Mouse (Mus musculus): ENCODE data around the gene Wtap. TPM values are rescaled to one million over a fixed set of nuclear protein-coding genes. Genes with fewer than 3 reads are reported as not detected.
"Not testable (repeated sequence)": the region's sequence is repeated elsewhere in the genome, so short reads cannot be mapped to it uniquely, and the experiment has no call there.

The Wtap gene
- polyA plus RNA-seq, 1 experiment from 2014 or later = 158 TPM

DNA sequence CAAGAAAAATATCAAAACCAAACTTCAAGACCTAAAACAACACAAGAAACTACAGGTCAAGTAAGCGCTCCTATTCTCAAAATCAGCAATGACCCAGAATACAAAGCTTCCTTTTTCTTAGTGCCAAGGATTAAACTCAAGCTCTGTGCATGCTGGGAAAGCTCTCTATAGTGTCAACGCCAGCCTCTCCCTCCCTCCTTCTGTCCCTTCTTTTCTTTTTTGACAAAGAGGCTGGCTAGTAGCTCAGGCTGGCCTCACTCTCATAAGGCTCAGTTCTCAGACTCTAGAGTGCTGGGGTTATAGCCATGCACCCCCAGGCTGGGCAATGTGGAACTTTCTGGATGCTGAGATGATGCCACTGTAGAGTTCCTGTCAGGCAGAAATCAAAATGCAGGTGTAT, 55.9 kb downstream of the Wtap start:
- H3K4me3 ChIP-seq (ENCODE audit: low read depth, low read length) = no peak overlapping the region
- 56% methylated on average over 2 of the region's 2 CpGs for WGBS
- no peaks in the 10 kb centered on the region for H3K36me3 ChIP-seq (replicated peaks; ENCODE audit: control insufficient read depth, insufficient read depth, low read depth, low read length)
- DNase-seq (ENCODE audit: low spot score) (no peak), ATAC-seq (replicated peaks; ENCODE audit: insufficient number of reproducible peaks, low FRiP score, low TSS enrichment, low read depth) (no peak)
- H3K4me1 ChIP-seq (ENCODE audit: control insufficient read depth, insufficient read depth, low read length) = no peaks in the 10 kb centered on the region
- H3K27me3 ChIP-seq (ENCODE audit: control insufficient read depth, insufficient read depth, low read length) = no peaks in the 10 kb centered on the region
- no peak overlapping the region for H3K9ac ChIP-seq (replicated peaks; ENCODE audit: low read length)
- no peaks in the 10 kb centered on the region for H3K9me3 ChIP-seq (replicated peaks; ENCODE audit: control insufficient read depth, low read length)
- no peak overlapping the region for H3K4me2 ChIP-seq (ENCODE audit: low read depth, low read length)
- H3K27ac ChIP-seq (replicated peaks; ENCODE audit: low read depth, low read length) = no peak overlapping the region

GRCm38 (mm10) chr17:12937412-12937970, 56.5 kb downstream of the Wtap start:
- Histone ChIP-seq H3K27me3 (ENCODE audit: control insufficient read depth, insufficient read depth, low read length) (no peaks in the 10 kb centered on the region), H3K4me2 (ENCODE audit: low read depth, low read length) (no peak overlapping the region), H3K4me1 (ENCODE audit: control insufficient read depth, insufficient read depth, low read length) (no peaks in the 10 kb centered on the region), H3K27ac (replicated peaks; ENCODE audit: low read depth, low read length) (no peak overlapping the region), H3K9ac (replicated peaks; ENCODE audit: low read length) (no peak overlapping the region), H3K9me3 (replicated peaks; ENCODE audit: control insufficient read depth, low read length) (no peaks in the 10 kb centered on the region), H3K4me3 (ENCODE audit: low read depth, low read length) (no peak overlapping the region), H3K36me3 (replicated peaks; ENCODE audit: control insufficient read depth, insufficient read depth, low read depth, low read length) (no peaks in the 10 kb centered on the region)
- ATAC-seq (replicated peaks; ENCODE audit: insufficient number of reproducible peaks, low FRiP score, low TSS enrichment, low read depth) (no peak), DNase-seq (ENCODE audit: low spot score) (no peak)
- 77% methylated on average over 2 of the region's 2 CpGs for WGBS

DNA sequence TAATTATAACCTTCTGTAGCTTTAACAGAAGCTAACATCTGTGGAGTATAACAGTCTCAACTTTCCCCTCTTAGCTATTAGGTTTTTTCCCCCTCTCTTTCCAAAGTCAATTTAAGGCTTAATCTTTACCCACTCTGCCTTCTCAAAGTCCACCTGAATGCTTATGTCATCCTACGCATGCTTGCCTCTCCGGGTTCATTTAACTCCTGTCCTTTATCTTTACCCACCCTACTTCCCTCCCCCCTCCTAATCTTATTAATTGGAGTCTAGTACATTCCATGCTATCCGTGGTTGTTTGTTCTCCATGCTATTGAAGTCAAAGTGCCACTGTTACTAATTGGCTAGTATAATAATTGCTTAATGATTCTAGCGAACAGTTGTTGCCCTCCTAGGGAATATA, 58.2 kb downstream of the Wtap start:
- no peaks in the 10 kb centered on the region for H3K36me3 ChIP-seq (replicated peaks; ENCODE audit: control insufficient read depth, insufficient read depth, low read depth, low read length)
- H3K9ac ChIP-seq (replicated peaks; ENCODE audit: low read length) = no peak overlapping the region
- H3K9me3 ChIP-seq (replicated peaks; ENCODE audit: control insufficient read depth, low read length) = no peaks in the 10 kb centered on the region
- 62% methylated on average over 4 of the region's 4 CpGs for WGBS
- H3K27ac ChIP-seq (replicated peaks; ENCODE audit: low read depth, low read length) = no peak overlapping the region
- H3K4me3 ChIP-seq (ENCODE audit: low read depth, low read length) = no peak overlapping the region
- ATAC-seq (replicated peaks; ENCODE audit: insufficient number of reproducible peaks, low FRiP score, low TSS enrichment, low read depth) (no peak), DNase-seq (ENCODE audit: low spot score) (no peak)
- H3K27me3 ChIP-seq (ENCODE audit: control insufficient read depth, insufficient read depth, low read length) = no peaks in the 10 kb centered on the region
- H3K4me1 ChIP-seq (ENCODE audit: control insufficient read depth, insufficient read depth, low read length) = no peaks in the 10 kb centered on the region
- H3K4me2 ChIP-seq (ENCODE audit: low read depth, low read length) = no peak overlapping the region

GRCm38 (mm10) chr17:12931576-12931975, 62.4 kb downstream of the Wtap start:
- whole genome bisulfite sequencing = 89% methylated on average over 5 of the region's 5 CpGs
- H3K4me2 ChIP-seq (ENCODE audit: low read depth, low read length); H3K9me3 ChIP-seq (replicated peaks; ENCODE audit: control insufficient read depth, low read length); H3K27me3 ChIP-seq (ENCODE audit: control insufficient read depth, insufficient read depth, low read length); H3K27ac ChIP-seq (replicated peaks; ENCODE audit: low read depth, low read length); H3K4me1 ChIP-seq (ENCODE audit: control insufficient read depth, insufficient read depth, low read length); H3K36me3 ChIP-seq (replicated peaks; ENCODE audit: control insufficient read depth, insufficient read depth, low read depth, low read length); H3K4me3 ChIP-seq (ENCODE audit: low read depth, low read length); ATAC-seq (replicated peaks; ENCODE audit: insufficient number of reproducible peaks, low FRiP score, low TSS enrichment, low read depth); DNase-seq (ENCODE audit: low spot score); H3K9ac ChIP-seq (replicated peaks; ENCODE audit: low read length): not testable (repeated sequence)

GRCm38 (mm10) chr17:12925703-12926180, 68.2 kb downstream of the Wtap start:
- Histone ChIP-seq H3K36me3 (replicated peaks; ENCODE audit: control insufficient read depth, insufficient read depth, low read depth, low read length) (peaks cover 19% of the 10 kb centered on the region), H3K9me3 (replicated peaks; ENCODE audit: control insufficient read depth, low read length) (no peaks in the 10 kb centered on the region), H3K27me3 (ENCODE audit: control insufficient read depth, insufficient read depth, low read length) (no peaks in the 10 kb centered on the region), H3K4me2 (ENCODE audit: low read depth, low read length) (no peak overlapping the region), H3K4me3 (ENCODE audit: low read depth, low read length) (no peak overlapping the region), H3K27ac (replicated peaks; ENCODE audit: low read depth, low read length) (no peak overlapping the region), H3K9ac (replicated peaks; ENCODE audit: low read length) (no peak overlapping the region), H3K4me1 (ENCODE audit: control insufficient read depth, insufficient read depth, low read length) (no peaks in the 10 kb centered on the region)
- ATAC-seq (replicated peaks; ENCODE audit: insufficient number of reproducible peaks, low FRiP score, low TSS enrichment, low read depth) = no peak
- DNase-seq (ENCODE audit: low spot score) = no peak
- 89% methylated on average over 8 of the region's 8 CpGs for WGBS

- H3K4me1 ChIP-seq (ENCODE audit: control insufficient read depth, insufficient read depth, low read length) = no peaks in the 10 kb centered on the region
- no peaks in the 10 kb centered on the region for H3K27me3 ChIP-seq (ENCODE audit: control insufficient read depth, insufficient read depth, low read length)
- H3K9ac ChIP-seq (replicated peaks; ENCODE audit: low read length) = no peak overlapping the region
- H3K36me3 ChIP-seq (replicated peaks; ENCODE audit: control insufficient read depth, insufficient read depth, low read depth, low read length) = peaks cover 19% of the 10 kb centered on the region
- 91% methylated on average over 3 of the region's 3 CpGs for WGBS
- no peaks in the 10 kb centered on the region for H3K9me3 ChIP-seq (replicated peaks; ENCODE audit: control insufficient read depth, low read length)
- DNase-seq (ENCODE audit: low spot score) (no peak), ATAC-seq (replicated peaks; ENCODE audit: insufficient number of reproducible peaks, low FRiP score, low TSS enrichment, low read depth) (no peak)
- H3K4me3 ChIP-seq (ENCODE audit: low read depth, low read length) = no peak overlapping the region
- no peak overlapping the region for H3K27ac ChIP-seq (replicated peaks; ENCODE audit: low read depth, low read length)
- H3K4me2 ChIP-seq (ENCODE audit: low read depth, low read length) = no peak overlapping the region
Measured at GRCm38 (mm10) chr17:12925001-12925400, 69.0 kb downstream of the Wtap start.

GRCm38 (mm10) chr17:12921073-12921472, 72.9 kb downstream of the Wtap start:
- DNase-seq (ENCODE audit: low spot score) = no peak
- Histone ChIP-seq H3K27ac (replicated peaks; ENCODE audit: low read depth, low read length) (no peak overlapping the region), H3K27me3 (ENCODE audit: control insufficient read depth, insufficient read depth, low read length) (no peaks in the 10 kb centered on the region), H3K4me1 (ENCODE audit: control insufficient read depth, insufficient read depth, low read length) (no peaks in the 10 kb centered on the region), H3K9ac (replicated peaks; ENCODE audit: low read length) (no peak overlapping the region), H3K36me3 (replicated peaks; ENCODE audit: control insufficient read depth, insufficient read depth, low read depth, low read length) (peaks cover 19% of the 10 kb centered on the region), H3K4me2 (ENCODE audit: low read depth, low read length) (no peak overlapping the region), H3K4me3 (ENCODE audit: low read depth, low read length) (no peak overlapping the region), H3K9me3 (replicated peaks; ENCODE audit: control insufficient read depth, low read length) (no peaks in the 10 kb centered on the region)
- ATAC-seq (replicated peaks; ENCODE audit: insufficient number of reproducible peaks, low FRiP score, low TSS enrichment, low read depth) = no peak
- 94% methylated on average over 1 of the region's 1 CpGs for WGBS
